Mouse (Mus musculus) cortical plate, adult 2 months (tissue): ENCODE data around the gene Ppil2. TPM values are rescaled to one million over a fixed set of nuclear protein-coding genes. Genes with fewer than 3 reads are reported as not detected.

ENCODE experiments used
- H3K27ac ChIP-seq: fragments of 200-500 bp; 2 replicates; pipeline ENCODE4 v1.5.1; 2012; ENCODE audit warnings: low read length, control low read depth, inconsistent platforms; ENCODE audit not compliant: insufficient read depth
- H3K4me1 ChIP-seq: fragments of 200-500 bp; 2 replicates; pipeline ENCODE4 v1.6.1; 2011; ENCODE audit warnings: low read length; ENCODE audit not compliant: control insufficient read depth, insufficient read depth
- H3K4me3 ChIP-seq: fragments of 200-500 bp; 2 replicates; pipeline ENCODE4 v1.5.1; 2011; ENCODE audit warnings: mild to moderate bottlenecking, low read length, control low read depth; ENCODE audit not compliant: insufficient read depth
- CTCF ChIP-seq: fragments of 200-500 bp; IDR thresholded peaks from 2 replicates; pipeline ENCODE4 v1.5.1; 2011; ENCODE audit warnings: mild to moderate bottlenecking, control low read depth, low read length; ENCODE audit not compliant: insufficient read depth; ENCODE audit errors: extremely low read depth
- POLR2A ChIP-seq: fragments of 200-500 bp; IDR thresholded peaks from 2 replicates; pipeline ENCODE4 v1.6.1; 2011; ENCODE audit warnings: mild to moderate bottlenecking, low read length, control low read depth; ENCODE audit not compliant: insufficient read depth; ENCODE audit errors: extremely low read depth
- polyA plus RNA-seq: library from polyadenylated mRNA; depleted of rRNA; stranded (reverse); fragments of >200 nt; gene quantifications from 2 replicates; pipeline ENCODE4 v1.2.3, GENCODE M21; 2012

The Ppil2 gene
- polyA plus RNA-seq, 1 experiment, result 108 TPM

DNA sequence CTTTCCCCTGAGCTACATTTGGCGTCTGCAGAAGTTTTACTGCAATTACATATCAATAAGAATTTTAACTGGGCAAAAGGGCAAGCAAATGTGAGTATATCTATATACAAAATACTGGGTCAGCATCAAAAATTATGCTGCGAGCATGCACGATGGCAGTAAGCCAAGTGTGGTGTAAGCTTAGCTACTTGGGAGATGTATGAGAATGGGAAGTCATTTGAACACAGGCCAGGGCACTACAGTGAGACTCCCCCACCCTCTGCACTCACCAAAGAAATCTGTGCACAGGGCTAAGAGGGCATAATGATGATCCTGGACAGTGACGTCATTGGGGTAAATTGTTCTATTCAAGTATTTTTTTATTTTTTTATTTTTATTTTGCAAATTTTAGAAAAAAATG, 6.5 kb downstream of the Ppil2 start:
- TF ChIP-seq CTCF (no peak), POLR2A (no peak)
- H3K4me1 ChIP-seq, result no peaks in the 10 kb centered on the region
- H3K4me3 ChIP-seq, result no peak overlapping the region
- H3K27ac ChIP-seq, result no peak overlapping the region

DNA sequence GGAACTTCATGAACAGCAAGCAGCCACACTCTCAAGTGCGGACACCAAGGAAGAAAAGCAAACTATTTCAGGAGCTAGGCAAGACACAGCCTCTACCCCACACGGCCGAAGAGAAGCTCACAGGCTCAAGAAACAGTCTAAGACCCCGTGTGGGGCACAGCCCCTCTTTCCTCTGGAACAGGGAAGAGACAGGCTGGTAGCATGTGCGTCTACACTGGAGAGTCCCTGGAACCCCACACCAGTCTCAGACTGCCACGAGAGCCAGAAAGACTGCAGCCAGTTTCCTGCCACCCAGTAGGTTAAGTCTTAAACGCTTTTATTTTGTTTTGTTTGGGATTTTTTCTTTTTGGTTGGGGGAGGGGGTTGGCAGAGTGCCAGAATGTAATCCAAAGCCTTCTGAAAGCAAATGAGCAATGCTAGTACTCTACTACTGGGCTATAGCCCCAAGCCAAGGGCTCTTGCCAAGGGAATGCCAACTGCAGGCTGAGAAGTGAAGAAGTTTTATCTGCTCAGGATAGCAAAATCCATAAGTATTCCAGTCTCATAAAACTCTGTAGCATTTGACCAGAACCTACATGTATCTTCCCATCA, 8.3 kb downstream of the Ppil2 start:
- H3K4me3 ChIP-seq, result no peak overlapping the region
- H3K4me1 ChIP-seq, result no peaks in the 10 kb centered on the region
- no peak for TF ChIP-seq CTCF
- TF ChIP-seq POLR2A, result no peak
- no peak overlapping the region for H3K27ac ChIP-seq

DNA sequence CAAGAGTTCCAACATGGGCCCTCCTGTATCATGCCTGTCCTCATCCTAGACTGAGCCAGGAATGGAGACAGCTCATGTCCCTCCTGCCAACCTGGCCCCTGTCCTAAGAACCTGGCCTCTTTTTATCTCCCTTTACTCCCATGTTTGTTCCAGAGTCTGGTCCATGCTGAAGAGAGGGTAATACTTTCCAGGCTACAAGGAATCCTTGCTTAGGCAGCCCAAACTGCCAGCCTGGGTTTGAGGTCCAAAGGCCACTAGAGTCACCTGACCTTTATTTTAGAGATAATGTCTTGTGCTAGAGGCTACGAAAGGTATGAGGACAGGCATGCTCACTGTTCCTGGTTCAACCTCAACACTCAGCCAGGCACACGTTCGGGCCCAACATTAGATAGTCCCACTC, 14.1 kb downstream of the Ppil2 start:
- H3K4me3 ChIP-seq, result no peak overlapping the region
- no peak for TF ChIP-seq CTCF
- no peak for TF ChIP-seq POLR2A
- no peaks in the 10 kb centered on the region for H3K4me1 ChIP-seq
- no peak overlapping the region for H3K27ac ChIP-seq

DNA sequence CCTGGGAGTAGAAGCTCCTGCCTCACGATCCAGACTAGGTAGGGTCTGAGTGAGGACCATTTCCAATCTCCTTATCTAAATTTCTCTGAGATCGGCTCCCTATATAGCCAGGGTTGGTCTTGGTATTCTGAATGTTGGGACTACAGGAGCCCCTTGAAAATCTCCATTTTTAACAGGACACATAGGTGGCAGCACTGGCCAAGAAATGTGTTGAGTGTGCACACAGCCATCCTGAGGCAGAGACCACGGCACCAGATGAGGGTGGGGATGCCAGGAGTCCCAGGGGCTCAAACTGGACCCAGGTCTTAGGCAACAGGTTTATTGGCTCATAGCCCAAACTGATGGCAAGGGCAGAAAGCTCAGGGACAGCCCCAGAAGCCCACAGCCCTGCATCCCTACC, 22.7 kb downstream of the Ppil2 start:
- H3K27ac ChIP-seq, result no peak overlapping the region
- TF ChIP-seq POLR2A, result no peak
- TF ChIP-seq CTCF, result peak; percentile 26
- H3K4me3 ChIP-seq, result no peak overlapping the region
- H3K4me1 ChIP-seq, result peaks cover 4% of the 10 kb centered on the region

GRCm38 (mm10) chr16:17086669-17087193, 24.3 kb downstream of the Ppil2 start:
- 0 out of 2 replicates have a peak overlapping the region, but pooled peaks have one; percentile 85 for H3K27ac ChIP-seq
- TF ChIP-seq CTCF, result no peak
- peak; percentile 31; the same call in 1 of the 2 replicates for TF ChIP-seq POLR2A
- no peak overlapping the region for H3K4me3 ChIP-seq
- H3K4me1 ChIP-seq, result peaks cover 4% of the 10 kb centered on the region

DNA sequence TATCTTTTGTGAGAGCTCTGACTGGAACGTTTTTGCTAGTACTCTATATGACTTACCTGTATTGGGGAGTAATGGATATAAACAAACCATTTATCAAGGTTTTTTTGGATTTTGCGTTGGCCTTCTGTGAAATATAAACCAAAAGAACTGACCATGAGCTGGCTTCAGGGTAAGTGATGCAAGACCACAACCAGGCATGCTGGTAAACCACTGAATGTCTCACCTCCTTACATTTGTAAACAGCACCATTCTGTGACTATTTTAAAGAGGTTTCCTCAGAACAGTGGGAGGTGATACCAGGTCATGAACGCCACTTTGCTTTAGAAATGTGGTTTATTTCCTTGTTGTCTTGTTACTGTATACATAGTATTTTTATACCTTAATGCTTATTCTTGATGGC, 24.8 kb downstream of the Ppil2 start:
- TF ChIP-seq CTCF (no peak), POLR2A (no peak)
- Histone ChIP-seq H3K27ac (no peak overlapping the region), H3K4me1 (peaks cover 4% of the 10 kb centered on the region), H3K4me3 (no peak overlapping the region)

GRCm38 (mm10) chr16:17085636-17086035, 25.4 kb downstream of the Ppil2 start:
- no peak overlapping the region for H3K27ac ChIP-seq
- peaks cover 4% of the 10 kb centered on the region for H3K4me1 ChIP-seq
- TF ChIP-seq POLR2A, result no peak
- no peak for TF ChIP-seq CTCF
- H3K4me3 ChIP-seq, result no peak overlapping the region

DNA sequence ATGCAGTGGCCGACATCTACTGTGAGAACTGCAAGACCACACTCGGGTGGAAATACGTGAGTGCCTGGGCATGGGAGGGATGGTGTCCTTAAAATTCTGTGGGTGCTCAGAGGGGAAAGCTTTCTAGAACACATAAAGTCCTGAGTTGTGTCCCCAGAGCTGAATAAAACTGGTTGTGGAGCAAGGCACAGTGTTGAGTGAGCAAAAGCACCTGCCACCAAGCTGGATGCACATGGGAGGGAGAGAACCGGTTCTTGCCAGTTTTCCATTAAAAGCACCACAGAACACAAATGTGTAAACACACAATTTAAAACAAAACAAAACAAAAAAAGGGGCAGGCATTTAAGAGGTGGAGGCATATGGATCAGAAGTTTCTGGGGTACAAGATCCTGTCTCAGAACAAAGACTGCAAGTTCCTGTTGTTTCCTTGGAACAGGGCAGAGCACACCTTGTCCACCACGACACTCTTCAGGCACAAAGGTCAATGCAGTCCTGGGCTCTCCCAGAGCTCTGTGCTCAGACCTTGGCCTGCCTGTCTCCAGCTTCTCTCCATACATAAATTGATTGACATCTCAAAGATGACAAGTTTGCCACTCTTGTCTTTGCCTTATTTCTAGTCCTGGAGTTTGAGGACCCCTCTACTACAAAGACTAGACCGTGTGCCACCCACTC, 28.8 kb downstream of the Ppil2 start:
- TF ChIP-seq POLR2A (no peak), CTCF (no peak)
- no peak overlapping the region for H3K27ac ChIP-seq

GRCm38 (mm10) chr16:17078101-17078500, 33.0 kb downstream of the Ppil2 start:
- no peaks in the 10 kb centered on the region; the same call in 1 of the 2 replicates for H3K4me1 ChIP-seq
- H3K27ac ChIP-seq, result no peak overlapping the region
- no peak overlapping the region for H3K4me3 ChIP-seq
- TF ChIP-seq POLR2A, result no peak
- TF ChIP-seq CTCF, result no peak

More for the DNA sequence above, 28.8 kb downstream of the Ppil2 start:
- no peak overlapping the region for H3K4me3 ChIP-seq
- peaks cover 2% of the 10 kb centered on the region for H3K4me1 ChIP-seq

GRCm38 (mm10) chr16:17076869-17077268, 34.2 kb downstream of the Ppil2 start:
- TF ChIP-seq CTCF (no peak), POLR2A (no peak)
- H3K27ac ChIP-seq, result no peak overlapping the region
- H3K4me1 ChIP-seq, result no peaks in the 10 kb centered on the region; the same call in 1 of the 2 replicates
- H3K4me3 ChIP-seq, result no peak overlapping the region
